Mouse (Mus musculus) G1E-ER4 (cell line): Measurements from ENCODE around the gene Defb43. TPM values are rescaled to one million over a fixed set of nuclear protein-coding genes. Genes with fewer than 3 reads are reported as not detected.

ENCODE experiments used
- GATA1 ChIP-seq: IDR thresholded peaks from one replicate; pipeline ENCODE4 v1.8.0; 2012; ENCODE audit warnings: low read length, inconsistent platforms
- polyA plus RNA-seq: library from polyadenylated mRNA; stranded (reverse); fragments of >175 nt; gene quantifications from 2 replicates; pipeline ENCODE4 v1.2.3, GENCODE M21; 2012

The Defb43 gene
- polyA plus RNA-seq, 1 experiment = not detected

DNA sequence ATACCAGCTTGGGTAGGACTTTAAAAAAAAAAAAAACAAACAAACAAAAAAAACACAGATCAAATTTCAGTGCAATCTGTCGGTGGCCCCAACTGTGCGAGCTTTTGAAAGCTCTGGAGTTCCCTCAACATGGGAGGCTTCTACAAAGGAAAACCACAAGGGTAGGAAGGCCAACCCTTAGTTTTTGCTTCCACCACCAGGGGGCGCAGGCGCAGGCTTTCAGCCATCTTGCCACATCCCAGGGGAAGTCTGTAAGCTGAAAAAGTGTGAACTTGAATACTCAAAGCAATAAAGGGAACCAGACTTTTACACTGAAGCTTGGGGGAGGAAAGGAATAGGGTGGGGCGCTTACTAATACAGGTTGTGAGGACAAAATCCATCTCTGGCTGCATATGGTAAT, 39.2 kb downstream of the Defb43 start:
- no peak for TF ChIP-seq GATA1

GRCm38 (mm10) chr14:63054729-63055128, 43.2 kb downstream of the Defb43 start:
- TF ChIP-seq GATA1 = no peak

DNA sequence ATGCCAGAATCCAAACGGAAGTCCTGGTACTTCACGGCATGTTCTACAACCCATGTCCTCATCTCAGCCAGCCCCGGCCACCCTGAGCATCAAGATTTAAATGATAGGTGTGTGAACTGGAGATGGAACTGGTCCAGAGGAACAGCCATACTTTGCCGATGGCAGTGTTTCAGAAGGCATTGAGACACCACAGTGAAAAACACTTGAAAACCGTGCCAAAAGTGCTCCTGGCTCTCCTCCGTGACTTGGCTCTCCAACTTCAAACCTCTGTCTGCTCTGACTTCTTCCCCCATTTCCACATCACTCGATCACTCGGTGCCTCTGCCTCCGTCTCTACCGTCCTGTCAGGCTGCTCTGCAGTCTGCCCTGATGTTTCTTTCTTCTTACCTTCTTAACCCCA, 48.8 kb downstream of the Defb43 start:
- TF ChIP-seq GATA1 = no peak

- TF ChIP-seq GATA1 = peak; percentile 87
Measured at GRCm38 (mm10) chr14:63062184-63062583, 50.6 kb downstream of the Defb43 start.

DNA sequence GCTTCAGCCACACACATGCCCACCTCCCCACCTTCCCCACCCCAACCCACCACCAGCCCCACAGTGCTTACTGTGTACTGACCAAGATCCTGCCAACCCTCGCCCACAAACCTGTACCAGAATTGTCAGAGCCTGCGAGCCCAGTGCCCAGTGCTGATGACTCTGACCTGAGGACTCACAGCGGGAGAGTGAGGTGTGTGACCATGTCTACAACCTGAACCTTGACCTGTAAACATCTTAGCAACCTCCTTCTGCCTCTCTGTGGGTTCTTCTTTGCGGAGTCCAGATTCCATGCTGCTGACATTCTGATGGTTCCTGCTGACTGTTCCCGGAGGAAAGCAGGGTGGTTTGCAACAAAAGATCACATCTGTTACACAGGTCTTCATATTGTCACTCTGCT, 53.8 kb downstream of the Defb43 start:
- TF ChIP-seq GATA1 = no peak

- no peak for TF ChIP-seq GATA1
Measured at GRCm38 (mm10) chr14:63066630-63067310, 55.2 kb downstream of the Defb43 start.

Other genes starting within 250 kb of the Defb43 start
- gene Wdfy2, start 174.1 kb upstream of the Defb43 start, polyA plus RNA-seq = 1.8 and 2.2 TPM in 2 replicates
- gene Defb48, start 27.3 kb upstream of the Defb43 start, polyA plus RNA-seq = not detected in 2 replicates
- not detected in 2 replicates for gene Defb47, start 13.7 kb upstream of the Defb43 start, polyA plus RNA-seq
- gene Defb42, start 35.2 kb downstream of the Defb43 start, polyA plus RNA-seq = not detected in 2 replicates
- gene Defb30, start 38.2 kb downstream of the Defb43 start, polyA plus RNA-seq = not detected in 2 replicates